Mouse (Mus musculus): Measurements from ENCODE around the gene Endov.

DNA sequence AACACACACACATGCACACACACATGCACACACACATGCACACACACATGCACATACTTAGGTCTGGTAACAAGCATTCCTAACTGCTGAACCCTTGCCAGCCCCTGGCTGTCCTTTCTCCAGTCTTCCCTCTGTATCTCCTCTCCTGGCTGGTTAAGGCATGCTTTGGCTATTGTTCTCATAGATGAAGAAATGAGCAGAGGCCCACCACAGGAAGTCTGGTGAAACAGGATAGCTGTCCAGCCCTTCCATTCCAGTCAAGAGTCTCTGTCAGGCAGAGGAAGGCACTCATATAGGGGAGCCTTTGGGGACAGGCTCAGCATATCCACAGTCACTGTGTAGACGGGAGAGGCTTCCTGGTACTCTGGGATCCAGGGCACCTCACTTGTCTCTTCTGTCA lies 61.2 kb downstream of the Endov start:
- TF ChIP-seq CTCF (IDR thresholded peaks at IDR 0.05; ENCODE audit: low read depth, low read length), result no peak
- no peak for TF ChIP-seq POLR2A (IDR thresholded peaks at IDR 0.05; ENCODE audit: borderline replicate concordance, low read depth, low read length)
